Mouse (Mus musculus) thymus, adult 2 months (tissue): ENCODE measurements around the gene Abcc4. TPM values are rescaled to one million over a fixed set of nuclear protein-coding genes. Genes with fewer than 3 reads are reported as not detected.

ENCODE experiments used
- DNase-seq: peaks from one replicate; pipeline ENCODE4 v3.0.0; 2021
- H3K27ac ChIP-seq: fragments of 200-500 bp; 2 replicates; pipeline ENCODE4 v1.5.1; 2012; ENCODE audit warnings: low read length, control low read depth; ENCODE audit not compliant: control insufficient read depth, insufficient read depth
- H3K27me3 ChIP-seq: fragments of 200-500 bp; 2 replicates; pipeline ENCODE4 v1.6.1; 2012; ENCODE audit warnings: mild to moderate bottlenecking, low read length, moderate library complexity, mixed read lengths; ENCODE audit not compliant: control insufficient read depth, insufficient read depth
- H3K36me3 ChIP-seq: fragments of 200-500 bp; 2 replicates; pipeline ENCODE4 v1.6.1; 2012; ENCODE audit warnings: mild to moderate bottlenecking, low read length, moderate library complexity; ENCODE audit not compliant: control insufficient read depth, insufficient read depth
- H3K4me1 ChIP-seq: fragments of 200-500 bp; replicated peaks from 2 replicates; pipeline ENCODE4 v1.6.1; 2012; ENCODE audit warnings: low read length; ENCODE audit not compliant: control insufficient read depth, insufficient read depth
- H3K4me3 ChIP-seq: fragments of 200-500 bp; 2 replicates; pipeline ENCODE4 v1.5.1; 2012; ENCODE audit warnings: mild to moderate bottlenecking, low read length, control low read depth, moderate library complexity; ENCODE audit not compliant: control insufficient read depth, insufficient read depth
- CTCF ChIP-seq: fragments of 200-500 bp; IDR thresholded peaks from 2 replicates; pipeline ENCODE4 v1.5.1; 2012; ENCODE audit warnings: mild to moderate bottlenecking, control low read depth, low read length, moderate library complexity, borderline replicate concordance; ENCODE audit not compliant: control insufficient read depth, poor library complexity, insufficient read depth; ENCODE audit errors: extremely low read depth
- POLR2A ChIP-seq: fragments of 200-500 bp; IDR thresholded peaks from 2 replicates; pipeline ENCODE4 v1.6.1; 2012; ENCODE audit warnings: mild to moderate bottlenecking, low read length, control low read depth, moderate library complexity; ENCODE audit not compliant: control insufficient read depth, poor library complexity, insufficient read depth; ENCODE audit errors: extremely low read depth
- WGBS: fragments of 180-500 bp; shearing (Covaris S2); methylation state at CpG from one replicate; pipeline ENCODE4 v1.1.7; 2018; 5-methylcytosine and 5-hydroxymethylcytosine counted together
- polyA plus RNA-seq: library from polyadenylated mRNA; depleted of rRNA; stranded (reverse); fragments of >200 nt; gene quantifications from 2 replicates; pipeline ENCODE4 v1.2.3, GENCODE M21; 2012

Abcc4 gene
- polyA plus RNA-seq, 1 experiment = 5.5 TPM

DNA sequence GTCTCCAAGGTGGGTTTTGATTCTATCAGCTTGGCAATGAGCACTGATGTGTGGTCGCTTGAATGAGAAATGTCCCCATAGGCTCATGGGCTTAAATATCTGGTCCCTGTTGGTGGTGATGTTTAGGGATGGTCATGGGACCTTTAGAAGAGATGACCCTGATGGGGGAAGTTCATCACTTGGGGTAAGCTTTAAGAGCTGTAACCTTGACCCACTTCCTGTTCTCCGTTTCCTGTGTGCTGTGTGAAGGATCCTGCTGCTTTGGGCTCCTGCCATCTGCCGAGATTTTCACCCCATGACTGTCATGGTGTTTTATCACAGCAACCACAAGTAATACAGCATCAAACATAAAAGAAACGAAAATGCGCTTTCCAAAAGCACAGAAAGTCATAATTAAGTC lies 128.1 kb downstream of the Abcc4 start:
- no peak overlapping the region for H3K4me3 ChIP-seq
- H3K27me3 ChIP-seq = no peaks in the 10 kb centered on the region
- TF ChIP-seq POLR2A (no peak), CTCF (no peak)
- H3K36me3 ChIP-seq = no peaks in the 10 kb centered on the region
- DNase-seq = no peak
- WGBS = 29% methylated on average over 5 of the region's 5 CpGs
- no peak overlapping the region for H3K27ac ChIP-seq
- no peaks in the 10 kb centered on the region; the same call in 1 of the 2 replicates for H3K4me1 ChIP-seq

DNA sequence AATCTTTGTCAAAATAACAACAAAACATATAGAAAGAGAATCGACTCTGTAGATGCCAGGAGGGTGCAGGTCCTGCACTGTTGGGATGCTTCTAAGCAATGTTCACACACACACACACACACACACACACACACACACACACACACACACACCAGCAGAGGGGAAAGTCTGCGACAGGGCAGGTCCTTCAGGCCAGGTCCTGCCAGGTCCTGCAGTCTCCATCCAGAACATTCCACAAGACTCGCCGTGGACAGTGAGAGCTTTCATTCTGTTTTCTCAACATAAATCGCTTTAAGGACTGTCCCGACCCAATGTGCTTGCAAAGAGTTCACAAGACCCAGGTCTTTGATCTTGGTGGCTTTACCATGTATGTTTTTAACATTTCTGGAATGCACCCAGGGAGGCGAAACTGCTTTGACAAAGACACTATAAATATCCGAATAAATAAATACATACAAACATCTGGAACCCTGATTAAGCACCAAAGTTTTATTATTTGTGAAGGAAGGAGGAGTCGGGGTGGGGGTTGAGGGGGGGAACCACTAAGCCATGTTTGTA lies 133.3 kb downstream of the Abcc4 start:
- DNase-seq = no peak
- WGBS = 91% methylated on average over 9 of the region's 9 CpGs
- H3K36me3 ChIP-seq = no peaks in the 10 kb centered on the region
- no peak overlapping the region for H3K27ac ChIP-seq
- no peaks in the 10 kb centered on the region for H3K27me3 ChIP-seq
- TF ChIP-seq CTCF = no peak
- no peak for TF ChIP-seq POLR2A
- no peaks in the 10 kb centered on the region; the same call in 1 of the 2 replicates for H3K4me1 ChIP-seq
- no peak overlapping the region for H3K4me3 ChIP-seq

DNA sequence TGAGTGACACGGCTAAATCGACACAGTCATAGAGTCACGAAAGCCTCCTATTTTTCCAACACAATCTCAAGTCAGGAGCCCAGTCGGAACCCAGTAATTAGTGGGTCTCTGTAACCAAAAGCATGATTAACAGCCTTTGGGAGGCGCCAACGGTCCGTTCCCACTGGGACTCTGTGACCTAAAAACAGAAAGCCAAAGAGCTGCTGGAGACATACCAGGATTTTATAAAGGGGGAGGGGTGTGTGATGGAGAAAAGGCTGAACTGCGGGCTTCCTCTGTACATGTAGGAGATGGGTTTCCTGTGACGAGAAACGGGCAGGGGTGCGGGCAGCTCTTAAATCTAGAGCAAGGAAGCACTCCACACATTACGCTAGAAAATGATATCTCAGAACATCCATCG lies 136.4 kb downstream of the Abcc4 start:
- DNase-seq = no peak
- H3K27ac ChIP-seq = no peak overlapping the region
- no peaks in the 10 kb centered on the region for H3K36me3 ChIP-seq
- H3K4me3 ChIP-seq = no peak overlapping the region
- 96% methylated on average over 13 of the region's 13 CpGs for WGBS
- TF ChIP-seq CTCF (no peak), POLR2A (no peak)
- H3K27me3 ChIP-seq = no peaks in the 10 kb centered on the region
- H3K4me1 ChIP-seq = no peaks in the 10 kb centered on the region

DNA sequence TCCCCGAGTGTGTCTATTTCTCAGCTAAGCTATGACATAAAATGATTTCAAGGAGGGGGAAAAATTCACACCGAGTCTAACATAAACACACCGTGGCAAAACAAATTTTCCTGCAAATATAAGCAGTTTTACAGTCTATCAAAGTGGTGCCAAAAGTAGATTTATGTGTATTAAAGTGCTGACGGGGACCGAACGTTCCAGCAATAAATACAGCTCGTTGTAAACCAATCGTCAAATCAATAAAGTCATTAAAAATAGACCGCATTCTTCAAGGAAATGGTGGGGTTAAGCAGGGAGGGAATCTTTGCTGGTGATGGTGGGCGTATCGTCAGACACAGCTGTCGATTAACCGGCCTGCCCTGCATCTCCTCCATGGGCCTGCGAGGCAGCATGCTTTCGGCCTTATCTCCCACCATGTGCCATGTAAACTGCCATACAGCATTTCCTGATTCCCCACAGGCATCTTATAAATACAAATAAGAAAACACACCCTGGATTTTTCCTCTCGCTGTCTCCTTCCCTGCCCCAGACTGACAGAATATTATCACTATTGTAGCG lies 137.8 kb downstream of the Abcc4 start:
- no peaks in the 10 kb centered on the region for H3K27me3 ChIP-seq
- DNase-seq = no peak
- TF ChIP-seq POLR2A (no peak), CTCF (no peak)
- no peaks in the 10 kb centered on the region for H3K4me1 ChIP-seq
- H3K27ac ChIP-seq = no peak overlapping the region
- 97% methylated on average over 17 of the region's 17 CpGs for whole genome bisulfite sequencing
- H3K36me3 ChIP-seq = no peaks in the 10 kb centered on the region
- no peak overlapping the region for H3K4me3 ChIP-seq

DNA sequence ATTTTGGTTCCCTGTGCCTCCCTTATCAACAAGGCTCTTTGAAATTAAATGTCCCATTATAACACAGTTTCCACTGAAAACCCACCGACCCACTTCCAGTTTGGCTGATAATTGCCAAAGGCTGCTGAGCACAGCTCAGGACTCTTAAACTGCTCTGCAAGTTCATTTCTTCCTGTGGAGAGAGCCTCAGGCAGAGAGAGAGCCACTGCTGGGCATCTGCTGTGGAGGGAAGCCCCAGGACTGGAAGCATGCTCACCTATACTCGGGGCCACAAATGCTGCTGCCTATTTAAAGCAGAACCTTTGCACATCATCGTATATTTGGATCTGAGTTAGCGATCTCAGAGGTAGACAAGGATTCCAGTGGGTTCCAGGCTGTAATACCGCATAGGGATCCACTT lies 139.2 kb downstream of the Abcc4 start:
- no peak overlapping the region for H3K27ac ChIP-seq
- H3K27me3 ChIP-seq = no peaks in the 10 kb centered on the region
- DNase-seq = no peak
- no peaks in the 10 kb centered on the region for H3K4me1 ChIP-seq
- no peak for TF ChIP-seq CTCF
- no peak overlapping the region for H3K4me3 ChIP-seq
- WGBS = 94% methylated on average over 5 of the region's 5 CpGs
- no peaks in the 10 kb centered on the region for H3K36me3 ChIP-seq

DNA sequence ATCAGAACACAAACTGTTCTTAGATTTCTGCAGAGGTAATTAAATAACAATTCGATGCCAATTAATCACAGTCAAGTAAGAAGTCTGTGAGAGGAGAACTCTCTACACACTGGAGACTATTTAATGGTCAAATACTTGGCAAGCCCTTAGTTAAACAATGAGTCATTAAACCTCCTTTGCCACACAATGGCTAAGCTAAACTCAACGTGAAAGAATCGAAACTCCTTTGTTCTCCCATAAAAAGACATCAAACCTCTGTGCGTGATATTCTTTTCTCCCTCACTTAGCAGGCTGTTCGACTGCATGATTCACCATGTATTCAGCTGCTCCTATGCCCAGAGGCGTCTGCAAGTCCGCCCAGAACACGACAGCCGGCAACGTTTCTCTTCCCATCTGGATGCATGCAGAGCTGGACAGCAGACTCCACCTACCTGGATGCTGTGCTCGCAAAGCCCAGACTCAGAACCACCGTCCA lies 139.8 kb downstream of the Abcc4 start:
- Histone ChIP-seq H3K4me3 (no peak overlapping the region), H3K36me3 (no peaks in the 10 kb centered on the region), H3K4me1 (no peaks in the 10 kb centered on the region), H3K27me3 (no peaks in the 10 kb centered on the region), H3K27ac (no peak overlapping the region)
- 90% methylated on average over 12 of the region's 12 CpGs for WGBS
- DNase-seq = no peak
- no peak for TF ChIP-seq POLR2A
- TF ChIP-seq CTCF = no peak

DNA sequence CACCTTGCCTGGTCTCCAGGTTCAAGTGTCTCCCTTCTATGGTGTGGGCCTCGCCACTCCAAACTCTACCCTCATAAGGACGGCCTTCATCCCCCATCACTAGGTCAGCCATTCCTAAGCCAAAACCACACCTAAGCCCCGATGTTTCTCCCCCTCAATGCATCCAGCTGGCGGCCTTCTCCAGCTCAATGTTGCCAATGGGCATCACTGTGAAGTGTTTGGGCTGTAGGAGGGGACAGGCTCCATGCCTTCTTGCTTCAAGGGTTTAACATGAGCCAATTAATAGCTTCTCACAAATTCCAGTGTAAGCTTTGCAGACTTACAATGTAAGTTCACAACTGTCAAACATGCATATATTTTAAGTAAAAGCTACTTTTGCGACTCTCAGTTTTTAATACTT lies 140.3 kb downstream of the Abcc4 start:
- Histone ChIP-seq H3K27me3 (no peaks in the 10 kb centered on the region), H3K36me3 (no peaks in the 10 kb centered on the region), H3K27ac (no peak overlapping the region), H3K4me1 (no peaks in the 10 kb centered on the region), H3K4me3 (no peak overlapping the region)
- no peak for TF ChIP-seq POLR2A
- no peak for TF ChIP-seq CTCF
- no peak for DNase-seq
- WGBS = 96% methylated on average over 5 of the region's 5 CpGs
